Mouse (Mus musculus): Measurements from ENCODE around the gene Kif21b.

DNA sequence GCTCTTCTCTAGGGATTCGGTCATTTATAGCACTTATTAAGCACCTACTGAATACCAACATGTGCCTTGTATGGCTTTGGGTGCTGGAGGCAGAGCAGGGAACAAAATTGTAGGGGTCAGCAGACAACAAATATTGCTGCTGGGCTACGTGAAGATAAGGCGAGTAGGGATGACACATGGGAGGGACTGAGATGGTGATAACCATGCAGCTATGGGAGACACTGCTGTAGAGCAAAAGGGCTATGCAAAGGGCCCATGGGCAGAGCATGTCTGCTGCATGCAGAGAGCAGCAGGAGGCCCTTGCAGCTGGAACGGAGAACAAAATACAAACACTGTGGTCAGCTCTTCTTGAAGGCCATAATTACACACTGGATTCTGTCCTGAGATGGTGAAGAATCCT is 29.1 kb upstream of the Kif21b start:
- TF ChIP-seq EP300 (IDR thresholded peaks at IDR 0.05; ENCODE audit: low read depth in 1 of 2, low read length in 2 of 2) (no peak), POLR2A (IDR thresholded peaks at IDR 0.05; ENCODE audit: control insufficient read depth in 1 of 2, insufficient read depth in 1 of 2, low read depth in 1 of 2, low read length in 2 of 2, poor library complexity in 1 of 2) (no peak), ZC3H11A (IDR thresholded peaks at IDR 0.05; ENCODE audit: low read depth, low read length) (no peak), CHD2 (IDR thresholded peaks at IDR 0.05; ENCODE audit: low read length) (no peak), MAZ (IDR thresholded peaks at IDR 0.05; ENCODE audit: low read depth, low read length) (no peak), CTCF (IDR thresholded peaks at IDR 0.05 in 2 of 3, conservative IDR thresholded peaks at IDR 0.05 in 1 of 3; ENCODE audit: control insufficient read depth in 1 of 3, insufficient read depth in 1 of 3, low read depth in 2 of 3, low read length in 3 of 3, poor library complexity in 1 of 3, severe bottlenecking in 1 of 3) (no peak), ZNF384 (IDR thresholded peaks at IDR 0.05; ENCODE audit: low read depth, low read length) (no peak)
